Mouse (Mus musculus) erythroblast, embryonic 14.5 days (primary cell): ENCODE data around the gene Osbpl7.

Source experiments
- GATA1 ChIP-seq: IDR thresholded peaks from 2 replicates; pipeline ENCODE4 v1.6.1; 2012; ENCODE audit warnings: low read length, inconsistent platforms, mixed read lengths
- TAL1 ChIP-seq: IDR thresholded peaks from 3 replicates; pipeline ENCODE4 v1.6.1; 2012; ENCODE audit warnings: low read length, inconsistent platforms, mixed read lengths

- no peak for TF ChIP-seq TAL1
- TF ChIP-seq GATA1: no peak
These were observed 637 bp downstream of the Osbpl7 start for GRCm38 (mm10) chr11:97050944-97051586.
